Comparison of ENCODE assay signal across 12 mouse cellular contexts in genomic region chr17:34607997-34608396, GRCm38 (mm10). TPM values are rescaled to one million over a fixed set of nuclear protein-coding genes. Genes with fewer than 3 reads are reported as not detected.
A peak's percentile ranks its signal among the peaks of the same experiment; 100 is the strongest.
DNase-seq lines count a peak whose midpoint lies in the region; ATAC-seq and TF ChIP-seq lines count a peak whose summit lies in the region.
"Had no signal": no experiment of that assay in that cellular context is flagged by ENCODE, and none has a peak within 500 bp of the region (broad histone marks: within the 10 kb centered on the region; RNA-seq: fewer than 3 reads in every experiment).

No protein-coding gene starts in this region.

- no peak for TF ChIP-seq CTCF in liver, postnatal 0 days (IDR thresholded peaks at IDR 0.05; ENCODE audit: low read depth)
- no peak for TF ChIP-seq CTCF in hindbrain, postnatal 0 days (IDR thresholded peaks at IDR 0.05; ENCODE audit: low read depth)

- H3K27ac ChIP-seq in forebrain, embryonic 15.5 days (replicated peaks), result no peak overlapping the region
- no peak overlapping the region for H3K27ac ChIP-seq in forebrain, embryonic 12.5 days
- H3K27ac ChIP-seq in liver, embryonic 13.5 days, result peak overlapping the region; percentile 13; the same call in 1 of the 2 replicates
- no peak overlapping the region for H3K27ac ChIP-seq in liver, postnatal 0 days (ENCODE audit: low read depth)
- no peak overlapping the region for H3K27ac ChIP-seq in hindbrain, postnatal 0 days
- H3K27ac ChIP-seq: gastrocnemius, adult 2 months; heart, embryonic 15.5 days; left cerebral cortex, adult 2 months had no signal

- peaks cover 40% of the 10 kb centered on the region for H3K4me1 ChIP-seq in forebrain, embryonic 15.5 days
- peaks cover 29% of the 10 kb centered on the region for H3K4me1 ChIP-seq in forebrain, embryonic 12.5 days
- H3K4me1 ChIP-seq in liver, embryonic 13.5 days (replicated peaks), result peaks cover 59% of the 10 kb centered on the region
- H3K4me1 ChIP-seq in liver, postnatal 0 days (ENCODE audit: insufficient read depth), result peaks cover 36% of the 10 kb centered on the region
- peaks cover 17% of the 10 kb centered on the region for H3K4me1 ChIP-seq in hindbrain, postnatal 0 days (ENCODE audit: insufficient read depth, low read length)

- H3K4me2 ChIP-seq in forebrain, embryonic 15.5 days (replicated peaks), result no peak overlapping the region
- H3K4me2 ChIP-seq in forebrain, embryonic 12.5 days, result no peak overlapping the region
- H3K4me2 ChIP-seq in liver, embryonic 13.5 days, result no peak overlapping the region
- H3K4me2 ChIP-seq in liver, postnatal 0 days (ENCODE audit: low read depth, low read length), result no peak overlapping the region
- no peak overlapping the region for H3K4me2 ChIP-seq in hindbrain, postnatal 0 days (ENCODE audit: low read depth, low read length)
- H3K4me2 ChIP-seq: heart, embryonic 15.5 days had no signal

- ATAC-seq in forebrain, embryonic 15.5 days (replicated peaks), result no peak
- no peak for ATAC-seq in forebrain, embryonic 12.5 days (ENCODE audit: low FRiP score)
- ATAC-seq in liver, embryonic 13.5 days (ENCODE audit: low read depth), result no peak
- no peak for ATAC-seq in liver, postnatal 0 days
- no peak for ATAC-seq in hindbrain, postnatal 0 days

- WGBS in forebrain, embryonic 15.5 days, result 83% methylated on average over 7 of the region's 7 CpGs
- WGBS in forebrain, embryonic 12.5 days, result 85% methylated on average over 7 of the region's 7 CpGs
- WGBS in liver, embryonic 13.5 days (ENCODE audit: insufficient replicate concordance), result 77% methylated on average over 7 of the region's 7 CpGs
- 73% methylated on average over 7 of the region's 7 CpGs for WGBS in liver, postnatal 0 days (ENCODE audit: insufficient replicate concordance)
- WGBS in hindbrain, postnatal 0 days, result 74% methylated on average over 7 of the region's 7 CpGs

- DNase-seq in liver, embryonic 13.5 days, result no peak
- DNase-seq in liver, postnatal 0 days, result no peak
- DNase-seq in brain, adult 2 months (ENCODE audit: low read depth, low spot score), result peak; percentile 16
- no peak for DNase-seq in hindbrain, postnatal 0 days (ENCODE audit: low spot score)
- DNase-seq in adrenal gland, postnatal 4 days (ENCODE audit: low spot score in 2 of 2), result no peak
- DNase-seq in yolk sac, embryonic 10.5 days (ENCODE audit: low spot score), result no peak
- DNase-seq: gastrocnemius, adult 2 months; lung, adult 18-20 months had no signal

- H3K4me3 ChIP-seq in forebrain, embryonic 15.5 days, result no peak overlapping the region
- no peak overlapping the region for H3K4me3 ChIP-seq in forebrain, embryonic 12.5 days (replicated peaks)
- no peak overlapping the region for H3K4me3 ChIP-seq in liver, embryonic 13.5 days (replicated peaks)
- no peak overlapping the region for H3K4me3 ChIP-seq in liver, postnatal 0 days (ENCODE audit: low read depth, low read length)
- no peak overlapping the region for H3K4me3 ChIP-seq in hindbrain, postnatal 0 days (ENCODE audit: low read length)
- H3K4me3 ChIP-seq: gastrocnemius, adult 2 months; heart, embryonic 15.5 days; left cerebral cortex, adult 2 months had no signal

- no peaks in the 10 kb centered on the region for H3K9me3 ChIP-seq in forebrain, embryonic 15.5 days
- H3K9me3 ChIP-seq in forebrain, embryonic 12.5 days, result no peaks in the 10 kb centered on the region
- no peaks in the 10 kb centered on the region for H3K9me3 ChIP-seq in liver, embryonic 13.5 days (replicated peaks)
- H3K9me3 ChIP-seq in liver, postnatal 0 days (ENCODE audit: low read length), result no peaks in the 10 kb centered on the region
- no peaks in the 10 kb centered on the region for H3K9me3 ChIP-seq in hindbrain, postnatal 0 days (ENCODE audit: low read length)
- H3K9me3 ChIP-seq: heart, embryonic 15.5 days had no signal

- H3K9ac ChIP-seq in forebrain, embryonic 15.5 days (replicated peaks), result 0 out of 2 replicates have a peak overlapping the region, but pooled peaks have one; percentile 8
- no peak overlapping the region for H3K9ac ChIP-seq in forebrain, embryonic 12.5 days
- peak overlapping the region; percentile 14; the same call in 1 of the 2 replicates for H3K9ac ChIP-seq in liver, embryonic 13.5 days
- H3K9ac ChIP-seq in liver, postnatal 0 days (replicated peaks), result no peak overlapping the region
- 0 out of 2 replicates have a peak overlapping the region, but pooled peaks have one; percentile 6 for H3K9ac ChIP-seq in hindbrain, postnatal 0 days (replicated peaks; ENCODE audit: low read length)
- H3K9ac ChIP-seq: heart, embryonic 15.5 days had no signal

- peaks cover 26% of the 10 kb centered on the region for H3K36me3 ChIP-seq in forebrain, embryonic 15.5 days
- peaks cover 28% of the 10 kb centered on the region for H3K36me3 ChIP-seq in forebrain, embryonic 12.5 days (replicated peaks)
- H3K36me3 ChIP-seq in liver, embryonic 13.5 days, result peaks cover 37% of the 10 kb centered on the region
- H3K36me3 ChIP-seq in liver, postnatal 0 days (replicated peaks; ENCODE audit: insufficient read depth, low read length), result peaks cover 32% of the 10 kb centered on the region
- peaks cover 24% of the 10 kb centered on the region for H3K36me3 ChIP-seq in hindbrain, postnatal 0 days (ENCODE audit: insufficient read depth, low read length)

- no peak for TF ChIP-seq EP300 in liver, postnatal 0 days (IDR thresholded peaks at IDR 0.05; ENCODE audit: low read depth)

- no peaks in the 10 kb centered on the region for H3K27me3 ChIP-seq in forebrain, embryonic 15.5 days
- no peaks in the 10 kb centered on the region for H3K27me3 ChIP-seq in forebrain, embryonic 12.5 days
- H3K27me3 ChIP-seq in liver, embryonic 13.5 days, result no peaks in the 10 kb centered on the region
- no peaks in the 10 kb centered on the region for H3K27me3 ChIP-seq in liver, postnatal 0 days (ENCODE audit: insufficient read depth, low read length)
- H3K27me3 ChIP-seq in hindbrain, postnatal 0 days (ENCODE audit: insufficient read depth, low read length), result no peaks in the 10 kb centered on the region
- H3K27me3 ChIP-seq: heart, embryonic 15.5 days had no signal

RNA-seq across cellular contexts. Expression of gene Agpat1, which starts 3.9 kb away (rescaled TPM):
- polyA plus RNA-seq in forebrain, embryonic 15.5 days (2015; fragmentation: Nextera tagmentation; extraction: Ambion mirVana), result 89.2 and 91.1 TPM in 2 replicates
- 70.5 and 73.9 TPM in 2 replicates for polyA plus RNA-seq in forebrain, embryonic 12.5 days (2016; fragmentation: Nextera tagmentation; extraction: Ambion mirVana)
- 24.9 and 27.0 TPM in 2 replicates for polyA plus RNA-seq in liver, embryonic 13.5 days (2015; fragmentation: Nextera tagmentation; extraction: Ambion mirVana)
- polyA plus RNA-seq in liver, postnatal 0 days (2015; fragmentation: Nextera tagmentation; extraction: Ambion mirVana), result 9.9 and 11.1 TPM in 2 replicates
- 306 and 322 TPM in 2 replicates for total RNA-seq in hindbrain, postnatal 0 days (2014; rRNA removed)
- 97.7 and 98.4 TPM in 2 replicates for polyA plus RNA-seq in hindbrain, postnatal 0 days (2015; fragmentation: Nextera tagmentation; extraction: Ambion mirVana)
- 10 to 100 TPM; 73.4 to 77.7 TPM for total RNA-seq in adrenal gland, postnatal 4 days (2021)

RNA-seq across cellular contexts. Expression of gene Rnf5, which starts 4.5 kb away (rescaled TPM):
- 313 and 321 TPM in 2 replicates for polyA plus RNA-seq in forebrain, embryonic 15.5 days (2015; fragmentation: Nextera tagmentation; extraction: Ambion mirVana)
- 241 and 247 TPM in 2 replicates for polyA plus RNA-seq in forebrain, embryonic 12.5 days (2016; fragmentation: Nextera tagmentation; extraction: Ambion mirVana)
- 86.1 and 93.6 TPM in 2 replicates for polyA plus RNA-seq in liver, embryonic 13.5 days (2015; fragmentation: Nextera tagmentation; extraction: Ambion mirVana)
- 78.4 and 80.0 TPM in 2 replicates for polyA plus RNA-seq in liver, postnatal 0 days (2015; fragmentation: Nextera tagmentation; extraction: Ambion mirVana)
- total RNA-seq in hindbrain, postnatal 0 days (2014; rRNA removed), result 61.9 and 65.3 TPM in 2 replicates
- polyA plus RNA-seq in hindbrain, postnatal 0 days (2015; fragmentation: Nextera tagmentation; extraction: Ambion mirVana), result 223 and 233 TPM in 2 replicates
- total RNA-seq in adrenal gland, postnatal 4 days (2021), result 10 to 100 TPM; 66.5 to 74.2 TPM

RNA-seq across cellular contexts. Expression of gene Egfl8, which starts 7.8 kb away (rescaled TPM):
- 6.1 and 7.4 TPM in 2 replicates for polyA plus RNA-seq in forebrain, embryonic 15.5 days (2015; fragmentation: Nextera tagmentation; extraction: Ambion mirVana)
- 3.2 and 4.6 TPM in 2 replicates for polyA plus RNA-seq in forebrain, embryonic 12.5 days (2016; fragmentation: Nextera tagmentation; extraction: Ambion mirVana)
- polyA plus RNA-seq in liver, embryonic 13.5 days (2015; fragmentation: Nextera tagmentation; extraction: Ambion mirVana), result 0.30 and 0.34 TPM in 2 replicates
- 0.46 and 0.66 TPM in 2 replicates for polyA plus RNA-seq in liver, postnatal 0 days (2015; fragmentation: Nextera tagmentation; extraction: Ambion mirVana)
- total RNA-seq in hindbrain, postnatal 0 days (2014; rRNA removed), result 3.5 and 5.9 TPM in 2 replicates
- polyA plus RNA-seq in hindbrain, postnatal 0 days (2015; fragmentation: Nextera tagmentation; extraction: Ambion mirVana), result 6.5 and 7.4 TPM in 2 replicates
- 10 to 100 TPM; 10.8 to 14.2 TPM for total RNA-seq in adrenal gland, postnatal 4 days (2021)

RNA-seq across cellular contexts. Expression of gene Ager, which starts 10.3 kb away (rescaled TPM):
- polyA plus RNA-seq in forebrain, embryonic 15.5 days (2015; fragmentation: Nextera tagmentation; extraction: Ambion mirVana), result 1.8 TPM in 2 replicates
- polyA plus RNA-seq in forebrain, embryonic 12.5 days (2016; fragmentation: Nextera tagmentation; extraction: Ambion mirVana), result 2.6 and 2.9 TPM in 2 replicates
- polyA plus RNA-seq in liver, embryonic 13.5 days (2015; fragmentation: Nextera tagmentation; extraction: Ambion mirVana), result 0.68 and 0.72 TPM in 2 replicates
- polyA plus RNA-seq in liver, postnatal 0 days (2015; fragmentation: Nextera tagmentation; extraction: Ambion mirVana), result 1.4 and 1.9 TPM in 2 replicates
- 1.8 and 2.0 TPM in 2 replicates for total RNA-seq in hindbrain, postnatal 0 days (2014; rRNA removed)
- polyA plus RNA-seq in hindbrain, postnatal 0 days (2015; fragmentation: Nextera tagmentation; extraction: Ambion mirVana), result 1.7 and 2.5 TPM in 2 replicates
- total RNA-seq in adrenal gland, postnatal 4 days (2021), result 1 to 10 TPM; 9.0 to 9.2 TPM

RNA-seq across cellular contexts. Expression of gene Pbx2, which starts 16.9 kb away (rescaled TPM):
- polyA plus RNA-seq in forebrain, embryonic 15.5 days (2015; fragmentation: Nextera tagmentation; extraction: Ambion mirVana), result 6.8 and 7.5 TPM in 2 replicates
- 16.6 and 17.8 TPM in 2 replicates for polyA plus RNA-seq in forebrain, embryonic 12.5 days (2016; fragmentation: Nextera tagmentation; extraction: Ambion mirVana)
- polyA plus RNA-seq in liver, embryonic 13.5 days (2015; fragmentation: Nextera tagmentation; extraction: Ambion mirVana), result 3.8 TPM in 2 replicates
- 3.6 and 4.9 TPM in 2 replicates for polyA plus RNA-seq in liver, postnatal 0 days (2015; fragmentation: Nextera tagmentation; extraction: Ambion mirVana)
- 63.1 and 67.1 TPM in 2 replicates for total RNA-seq in hindbrain, postnatal 0 days (2014; rRNA removed)
- polyA plus RNA-seq in hindbrain, postnatal 0 days (2015; fragmentation: Nextera tagmentation; extraction: Ambion mirVana), result 6.2 and 7.5 TPM in 2 replicates
- total RNA-seq in adrenal gland, postnatal 4 days (2021), result 10 to 100 TPM; 61.7 to 63.6 TPM

Comparison
In these comparisons a context has a peak if more than half of its experiments do, and no peak if none do; other contexts are left out.
1. H3K9ac ChIP-seq: peak in forebrain, embryonic 15.5 days (single experiment), liver, embryonic 13.5 days (single experiment) and hindbrain, postnatal 0 days (single experiment); none in forebrain, embryonic 12.5 days (single experiment) and liver, postnatal 0 days (single experiment).